Mouse (Mus musculus): ENCODE data around the gene Ltbp1.

Gene Ltbp1

DNA sequence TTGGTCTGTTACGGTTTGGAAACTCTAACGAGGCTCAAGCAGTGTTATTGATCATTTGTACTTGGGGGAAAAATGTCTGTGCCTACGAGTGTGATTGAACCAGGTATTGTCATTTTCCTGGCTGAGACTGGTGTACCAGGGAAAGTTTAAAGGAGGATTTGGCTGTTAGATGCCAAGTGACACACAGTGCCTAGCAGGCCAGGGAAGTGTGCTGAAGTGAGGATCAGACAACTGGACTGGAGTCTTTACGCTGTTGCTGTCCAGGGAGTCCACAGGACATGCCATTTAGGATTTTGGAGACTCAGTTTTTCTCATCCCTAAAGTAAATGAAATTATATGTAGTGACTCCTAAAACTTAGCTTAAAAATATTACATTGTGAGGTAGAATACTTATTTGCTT, 174.9 kb downstream of the Ltbp1 start:
- no peak for DNase-seq

DNA sequence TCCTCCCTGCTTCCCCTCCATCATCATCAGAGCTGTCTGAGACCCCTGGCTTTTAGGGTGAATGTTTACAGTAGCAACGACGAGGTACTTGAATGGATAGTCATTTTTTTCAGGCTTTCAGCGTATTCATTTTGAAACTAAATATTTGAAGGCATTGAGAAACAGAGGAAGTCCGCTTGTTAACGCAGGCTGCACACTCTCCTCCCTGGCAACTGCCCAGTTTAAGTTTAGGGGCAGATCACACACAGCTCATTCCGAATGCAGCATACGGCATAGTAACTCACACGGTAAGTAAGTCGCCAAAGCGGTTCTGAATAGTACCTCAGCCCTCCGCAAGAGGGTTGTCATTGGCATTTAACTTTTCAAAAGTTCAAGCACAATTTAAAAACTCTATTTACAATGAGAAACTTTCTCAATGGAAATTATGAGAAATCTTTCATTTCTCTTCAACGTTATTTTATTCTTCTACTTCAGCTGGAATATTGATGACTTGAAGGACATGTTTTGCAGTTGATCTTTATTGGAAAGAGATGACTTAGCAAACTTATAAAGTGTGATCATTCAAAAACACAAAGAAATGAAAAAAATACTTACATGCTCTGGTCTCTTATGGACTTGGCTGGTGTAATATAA, 175.7 kb downstream of the Ltbp1 start:
- DNase-seq: no peak

DNA sequence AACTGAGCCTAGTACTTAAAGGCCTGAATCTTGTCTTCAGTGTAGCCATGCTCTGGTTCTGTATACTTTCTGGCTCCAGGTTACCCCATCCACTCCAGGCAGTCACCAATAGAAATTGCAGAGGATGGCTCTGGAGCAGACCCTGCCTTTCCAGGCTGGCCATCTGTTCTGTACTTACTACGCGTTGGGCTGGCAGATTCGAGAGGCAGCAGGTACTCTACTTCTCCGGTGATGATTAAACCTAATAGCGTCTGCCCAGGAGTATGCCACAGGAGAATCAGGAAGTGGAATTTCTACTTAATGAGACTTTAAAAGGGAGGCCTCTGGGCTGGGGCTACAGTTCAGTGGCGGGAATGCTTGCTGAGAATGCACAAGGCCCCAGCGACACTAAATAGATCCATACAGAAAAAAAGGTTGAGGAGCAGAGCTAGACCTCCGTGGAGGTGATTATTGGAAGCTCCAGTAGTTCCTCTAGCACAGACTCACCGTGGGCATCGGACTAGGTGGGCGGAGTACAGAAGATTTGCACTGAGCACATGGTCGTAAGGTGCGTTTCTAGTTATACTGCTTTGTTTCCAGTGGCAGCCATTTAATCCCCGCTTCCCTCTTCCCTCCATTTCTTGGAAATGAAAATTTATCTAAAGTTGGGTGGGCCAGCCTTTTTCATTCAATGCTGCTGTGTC, 177.1 kb downstream of the Ltbp1 start:
- DNase-seq: peak; percentile 33 to 45

DNA sequence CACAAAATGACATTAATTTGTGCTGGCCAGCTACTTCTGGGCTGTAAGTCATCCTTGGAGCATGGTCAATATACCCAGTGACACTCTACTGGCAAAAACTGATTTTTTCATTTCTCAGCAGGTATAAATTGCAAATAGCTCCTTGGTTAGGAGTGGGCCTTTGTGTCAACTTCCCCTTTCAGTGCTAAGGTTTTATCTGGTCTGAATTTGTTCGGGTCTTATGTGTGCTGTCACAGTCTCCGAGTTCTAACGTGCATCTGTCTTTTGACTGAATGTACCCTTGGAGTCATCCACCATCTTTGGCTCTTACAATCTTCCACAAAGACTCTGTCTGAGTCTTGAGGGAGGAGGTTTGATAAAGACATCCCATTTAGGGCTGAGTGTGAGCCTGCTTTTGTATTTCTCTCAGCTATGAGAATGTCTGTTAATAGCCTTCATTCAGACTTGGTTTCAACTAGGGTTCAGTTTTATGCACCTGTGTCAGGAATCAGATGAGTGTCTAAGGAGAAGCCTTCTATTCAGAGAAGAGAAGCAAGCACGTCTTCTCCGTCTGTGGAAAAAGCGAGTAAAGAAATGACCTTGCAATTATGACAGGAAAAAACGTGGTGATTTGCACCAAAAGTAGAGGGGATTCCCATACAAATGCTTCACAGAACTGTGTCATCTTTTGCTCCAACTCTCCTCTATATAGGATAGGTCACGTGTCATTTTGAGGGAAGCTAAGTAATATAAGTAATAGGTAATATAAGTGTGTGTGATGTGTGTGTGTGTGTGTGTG, 181.6 kb downstream of the Ltbp1 start:
- no peak for DNase-seq

DNA sequence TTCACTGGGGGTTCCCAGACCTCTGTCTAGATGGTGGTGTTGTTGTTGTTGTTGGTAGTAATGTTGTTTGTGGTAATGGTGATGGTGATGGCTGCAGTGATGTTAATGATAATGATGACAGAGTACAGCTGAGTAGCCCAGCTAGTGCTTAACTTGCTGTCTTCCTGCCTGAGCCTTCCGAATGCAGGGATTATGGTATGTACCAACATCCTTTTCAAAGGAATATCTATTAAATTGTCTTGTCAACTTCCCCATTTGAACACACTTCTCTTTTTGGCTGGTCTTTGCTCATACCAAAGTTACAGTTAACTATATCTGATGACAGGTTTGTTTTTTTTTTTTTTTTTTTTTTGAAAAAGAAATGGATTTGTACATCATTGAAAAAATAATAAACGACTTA, 191.6 kb downstream of the Ltbp1 start:
- no peak for DNase-seq

DNA sequence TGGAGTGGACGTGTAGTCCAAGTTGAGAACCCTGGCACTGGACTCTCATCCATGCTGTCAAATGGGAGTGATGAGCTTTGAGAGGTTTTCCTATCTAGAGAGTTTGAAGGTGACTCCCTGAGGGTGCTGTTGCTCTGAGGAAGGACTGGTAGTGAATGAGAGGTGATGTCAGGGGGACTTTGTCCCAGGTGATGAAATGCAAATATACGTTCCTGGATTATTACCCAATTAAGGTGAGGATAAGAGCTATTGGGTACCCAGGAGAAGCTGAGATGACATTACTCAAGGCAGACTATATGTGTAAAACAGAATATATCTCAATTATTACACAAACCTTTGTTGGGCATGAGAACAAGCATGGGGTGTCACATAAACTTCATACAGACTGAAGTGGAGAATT, 193.4 kb downstream of the Ltbp1 start:
- no peak for DNase-seq

DNA sequence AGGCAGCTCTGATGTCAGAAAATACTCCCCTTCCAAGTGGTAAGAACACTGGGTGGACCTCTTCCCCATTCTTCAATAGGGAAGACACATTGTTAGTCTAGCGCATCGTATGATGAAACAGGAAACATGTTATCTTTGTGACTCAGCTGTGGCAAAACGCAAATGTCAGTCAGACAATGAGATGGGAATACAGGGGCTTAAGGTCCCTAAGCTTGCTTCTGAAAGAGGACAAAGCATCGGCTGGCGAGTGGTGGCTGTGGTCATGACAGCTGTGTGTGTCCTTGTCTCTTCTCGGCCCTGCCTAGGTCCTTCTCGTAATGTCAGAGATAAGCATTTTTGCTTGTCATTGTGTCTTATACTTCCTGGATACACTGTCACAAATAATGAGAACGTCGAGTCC, 194.3 kb downstream of the Ltbp1 start:
- no peak for DNase-seq

DNA sequence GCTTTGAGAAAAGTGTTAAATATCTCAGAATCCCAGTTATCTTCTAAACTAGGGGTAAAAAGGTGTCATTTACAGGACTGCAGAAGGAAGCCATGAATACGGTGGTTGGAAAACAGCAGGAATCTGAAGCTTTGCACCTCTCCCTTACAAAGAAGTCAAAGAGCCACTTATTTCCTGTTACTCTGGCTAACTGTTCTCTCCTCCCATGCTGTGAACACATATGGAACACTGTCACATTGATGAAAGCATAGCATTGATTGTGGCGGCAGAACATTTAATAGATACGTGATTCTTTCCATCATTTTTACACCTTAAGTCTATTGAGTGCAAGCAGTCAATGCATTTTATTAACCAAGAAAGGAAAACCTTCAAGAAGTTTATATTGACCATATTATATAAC, 196.9 kb downstream of the Ltbp1 start:
- peak; percentile 34 to 55 for DNase-seq

DNA sequence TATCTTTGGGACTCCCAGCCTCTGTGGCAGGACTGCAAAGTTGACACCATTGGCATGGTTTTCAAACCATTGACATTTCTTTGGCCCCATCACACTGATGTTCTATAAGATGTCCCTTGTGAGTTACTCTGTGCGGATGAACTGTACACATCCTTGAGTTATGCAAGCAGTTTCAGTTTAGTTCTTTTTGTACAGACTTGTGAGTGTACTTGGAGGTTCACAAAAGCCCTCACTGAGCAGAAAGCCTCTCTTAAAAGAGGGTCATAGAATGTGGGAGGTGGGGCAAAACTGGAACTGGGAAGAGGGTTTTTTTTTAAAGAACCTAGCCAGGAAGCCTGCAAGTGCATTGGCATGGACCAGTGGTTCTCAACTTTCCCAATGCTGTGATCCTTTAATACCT, 198.7 kb downstream of the Ltbp1 start:
- DNase-seq: no peak

DNA sequence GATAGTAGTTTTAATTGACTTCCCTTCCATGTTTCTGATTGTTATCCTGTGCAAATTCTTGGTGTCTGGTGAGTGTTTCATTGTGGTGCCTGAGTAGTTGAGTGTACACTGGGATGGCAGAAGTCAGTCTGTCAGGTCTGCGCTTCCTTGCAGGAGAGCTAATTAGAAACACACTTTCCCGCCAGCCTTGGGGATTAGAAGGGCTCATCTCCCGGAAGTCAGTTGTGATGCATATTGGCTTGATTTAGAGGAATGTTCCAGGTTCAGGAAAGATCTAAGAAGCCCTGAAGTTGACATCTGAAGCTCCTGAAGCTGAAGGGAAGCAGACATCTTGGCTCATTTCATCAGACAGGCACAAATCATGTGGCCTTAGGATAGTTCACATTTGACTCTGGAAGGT, 200.9 kb downstream of the Ltbp1 start:
- peak in 1 of 2 experiments; percentile 12 for DNase-seq

DNA sequence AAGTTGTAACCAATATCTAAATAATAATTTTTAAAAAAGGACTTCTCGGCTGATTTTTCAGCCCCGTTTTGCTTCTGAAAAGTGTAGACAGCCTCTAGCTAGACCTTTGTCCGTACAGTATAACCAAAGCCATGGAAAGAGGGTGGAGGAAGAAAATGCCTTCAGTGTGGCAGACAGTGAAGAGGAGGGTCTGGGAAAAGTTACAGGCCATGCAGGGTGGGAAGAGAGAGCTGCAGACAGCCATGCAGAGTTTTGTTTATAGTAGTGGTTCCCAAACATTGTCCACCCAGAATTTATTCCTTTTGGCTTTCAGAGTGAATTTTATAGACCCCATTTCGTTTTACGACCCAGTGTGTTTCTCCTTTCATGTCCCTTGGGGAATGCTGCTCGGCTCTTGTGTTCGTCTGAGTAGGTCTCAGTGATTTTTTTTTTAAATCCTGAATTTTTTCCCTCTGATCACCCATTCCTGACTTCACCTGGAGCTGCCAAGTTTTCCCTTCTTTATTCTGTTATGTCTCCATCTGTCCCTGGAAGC, 202.9 kb downstream of the Ltbp1 start:
- no peak for DNase-seq

DNA sequence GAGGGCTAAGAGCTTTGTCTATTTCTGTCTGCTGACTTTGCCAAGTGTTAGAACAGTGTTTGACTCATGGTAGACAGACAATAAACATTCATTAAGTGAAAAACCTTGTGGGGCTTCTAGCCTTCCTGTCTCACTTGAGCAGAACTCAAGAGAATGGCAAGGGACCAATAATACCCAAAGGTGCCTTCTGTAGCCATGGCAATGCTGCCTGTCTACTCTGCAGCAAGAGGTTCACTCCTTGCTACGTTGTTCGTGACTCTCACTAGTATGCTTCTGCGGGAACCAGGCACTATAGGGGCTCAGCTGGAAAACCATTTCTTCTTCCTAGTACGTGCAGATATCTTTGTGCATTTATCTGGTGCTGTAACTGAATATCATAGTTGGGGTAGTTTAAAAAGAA, 205.2 kb downstream of the Ltbp1 start:
- no peak for DNase-seq

DNA sequence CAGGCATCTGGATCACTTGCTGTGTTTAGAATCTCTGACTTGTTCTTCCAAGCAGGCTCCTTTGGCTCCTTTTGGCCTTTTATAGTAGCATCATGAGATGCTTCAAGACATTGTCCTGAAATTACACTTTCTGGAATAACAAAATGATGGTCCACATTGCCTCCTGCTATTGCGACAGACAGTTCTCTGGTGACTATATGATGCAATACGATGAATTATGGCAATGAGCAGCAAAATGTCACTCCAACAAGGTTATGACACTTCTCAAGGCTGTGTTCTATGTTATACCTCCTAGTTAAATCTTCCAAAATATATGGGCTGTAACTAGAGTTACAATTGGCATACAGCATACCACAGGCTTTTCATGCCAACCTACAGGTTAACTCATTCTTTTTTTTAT, 211.0 kb downstream of the Ltbp1 start:
- DNase-seq: no peak

DNA sequence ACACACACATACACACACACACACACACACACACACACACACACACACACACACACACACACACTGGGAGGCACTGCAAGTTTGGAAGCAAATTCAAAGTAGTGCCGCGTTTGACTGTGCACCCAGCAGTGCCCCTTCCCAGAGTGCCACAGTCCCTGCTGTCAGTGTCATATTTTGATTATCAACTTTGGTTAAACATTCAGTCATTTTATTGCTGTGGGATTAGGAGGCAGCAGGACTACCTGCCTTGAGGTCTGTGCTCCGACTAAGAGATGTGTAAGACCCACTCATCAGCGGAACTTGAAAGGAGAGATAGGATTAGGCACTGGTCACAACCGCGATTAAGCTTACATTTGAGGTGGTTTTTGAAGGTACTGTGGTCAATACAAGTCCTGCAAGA, 213.3 kb downstream of the Ltbp1 start:
- no peak for DNase-seq

DNA sequence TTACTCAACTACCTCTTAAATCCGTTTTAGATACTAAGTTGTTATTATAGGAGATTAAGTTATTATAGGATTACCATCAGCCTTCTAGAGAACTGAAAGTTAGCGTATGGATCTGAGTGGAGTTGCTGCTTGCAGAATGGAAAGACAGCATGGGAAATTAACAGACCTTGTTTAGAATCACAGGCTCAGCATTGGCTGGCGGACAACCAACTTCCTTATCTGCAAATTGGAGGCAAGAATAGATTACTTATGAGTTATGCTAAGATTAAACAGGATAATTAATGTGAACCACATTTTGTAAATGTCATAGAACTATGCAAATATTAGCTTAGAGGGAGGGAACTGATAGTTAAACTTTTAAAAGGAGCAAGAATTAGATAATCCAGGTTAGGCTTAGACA, 223.0 kb downstream of the Ltbp1 start:
- DNase-seq: no peak

DNA sequence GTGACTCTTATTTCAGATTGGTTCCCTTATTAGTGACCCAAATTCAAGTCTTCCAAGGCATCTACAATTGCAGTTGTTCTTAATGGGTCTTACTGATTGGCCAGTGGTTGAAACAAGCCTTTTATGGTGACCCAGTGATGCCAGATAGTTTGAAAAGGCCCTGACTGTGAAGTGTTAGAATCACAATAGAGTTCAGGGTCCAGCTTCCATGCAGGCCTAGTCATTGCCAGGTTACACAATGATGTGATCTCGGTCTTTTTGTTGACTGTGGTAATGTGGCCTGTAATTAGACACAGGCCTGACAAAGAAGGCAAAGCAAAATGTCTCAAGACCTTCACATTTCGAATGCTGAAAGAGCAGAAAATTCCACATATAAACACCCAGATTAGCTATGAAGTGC, 227.8 kb downstream of the Ltbp1 start:
- no peak for DNase-seq

DNA sequence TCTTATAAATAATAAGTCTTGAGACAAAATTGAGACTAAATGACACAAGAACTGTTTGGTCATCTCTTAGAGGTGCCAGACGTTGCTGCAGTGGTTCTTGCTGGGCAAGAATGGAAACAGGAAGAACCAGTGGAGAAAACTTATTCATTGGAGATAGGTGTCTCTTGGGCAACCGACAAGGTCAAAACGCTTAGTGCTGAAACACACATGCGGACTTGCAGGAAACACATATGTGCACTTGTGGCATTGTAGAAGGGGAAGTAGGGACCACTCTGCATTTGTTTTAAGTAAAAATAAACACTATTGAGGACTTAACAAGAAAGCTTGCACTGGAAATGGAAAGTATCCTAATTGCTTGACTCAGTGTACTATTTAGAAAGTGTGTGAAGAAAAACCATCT, 228.6 kb downstream of the Ltbp1 start:
- no peak for DNase-seq

DNA sequence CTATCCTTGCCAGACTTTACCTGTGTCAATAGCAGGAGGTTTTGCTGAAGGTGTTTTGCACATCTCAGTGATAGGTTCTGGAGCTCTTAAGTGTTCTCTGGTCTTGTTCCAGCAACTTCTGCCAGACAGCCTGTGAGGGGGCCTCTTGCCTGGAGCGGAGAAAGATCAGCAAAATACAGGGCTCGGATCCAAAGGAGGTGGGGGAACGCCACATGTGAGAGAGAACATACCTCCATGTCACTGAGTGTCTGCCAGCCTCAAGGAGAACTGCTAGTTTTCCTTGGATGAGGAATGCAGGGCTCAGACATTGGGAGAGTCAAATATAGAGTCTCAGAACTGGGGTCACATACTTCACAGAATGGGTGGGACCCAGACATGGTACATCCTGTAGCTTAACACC, 230.4 kb downstream of the Ltbp1 start:
- peak; percentile 26 to 45 for DNase-seq

DNA sequence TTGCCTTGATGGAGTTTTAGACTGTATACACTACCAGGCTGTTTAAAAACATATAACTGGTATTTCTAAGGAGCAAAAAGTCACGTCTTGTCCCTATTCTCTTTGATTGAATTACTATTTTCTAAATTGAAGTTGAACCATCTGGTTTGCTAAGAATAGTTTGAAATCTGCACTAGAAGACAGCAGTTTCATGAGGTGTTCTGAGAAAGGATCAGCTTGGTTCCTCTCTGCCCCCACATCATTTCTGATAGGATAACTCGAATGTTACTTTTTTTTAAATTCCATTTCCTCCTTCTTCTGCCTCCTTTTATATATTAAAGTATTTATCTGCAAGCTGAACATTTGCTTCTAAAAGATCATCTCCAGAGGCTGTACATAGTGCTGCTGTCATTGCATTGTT, 231.2 kb downstream of the Ltbp1 start:
- DNase-seq: no peak

DNA sequence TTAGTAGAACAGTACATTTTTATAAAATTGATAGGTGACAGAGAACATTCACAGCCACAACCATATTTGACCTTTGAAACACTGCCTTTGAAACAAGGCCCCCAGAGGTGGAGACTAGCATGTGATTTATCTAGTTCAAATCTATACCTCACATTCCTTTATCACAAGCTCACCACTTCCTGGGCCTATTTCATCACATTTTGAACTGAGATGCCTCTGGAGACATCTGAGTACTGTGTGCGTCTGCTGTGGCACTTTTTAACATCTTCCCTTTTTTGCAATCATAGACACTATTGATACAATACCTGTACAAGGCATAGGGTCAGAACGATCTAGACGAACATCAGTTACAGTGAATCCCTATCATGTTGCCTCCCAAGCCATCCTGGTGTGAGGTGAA, 232.1 kb downstream of the Ltbp1 start:
- DNase-seq: no peak

DNA sequence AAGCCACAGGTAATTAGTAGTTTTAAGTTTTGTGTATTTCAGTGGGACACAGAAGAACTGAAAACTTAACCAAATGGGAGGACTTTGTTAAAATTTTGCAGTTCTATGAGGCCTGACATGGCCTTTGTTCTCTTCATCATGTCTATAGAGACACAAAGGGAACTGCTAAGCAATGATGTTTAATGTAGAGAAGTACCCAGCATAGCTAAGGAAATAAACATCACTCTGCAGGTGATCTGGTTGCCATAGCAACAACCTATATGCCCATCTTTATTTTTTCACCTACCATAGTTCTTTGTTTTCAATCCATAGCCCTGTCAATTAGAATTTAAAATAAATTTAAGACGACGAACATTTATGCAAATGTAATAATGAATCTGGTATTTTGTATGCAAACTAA, 233.3 kb downstream of the Ltbp1 start:
- no peak for DNase-seq

DNA sequence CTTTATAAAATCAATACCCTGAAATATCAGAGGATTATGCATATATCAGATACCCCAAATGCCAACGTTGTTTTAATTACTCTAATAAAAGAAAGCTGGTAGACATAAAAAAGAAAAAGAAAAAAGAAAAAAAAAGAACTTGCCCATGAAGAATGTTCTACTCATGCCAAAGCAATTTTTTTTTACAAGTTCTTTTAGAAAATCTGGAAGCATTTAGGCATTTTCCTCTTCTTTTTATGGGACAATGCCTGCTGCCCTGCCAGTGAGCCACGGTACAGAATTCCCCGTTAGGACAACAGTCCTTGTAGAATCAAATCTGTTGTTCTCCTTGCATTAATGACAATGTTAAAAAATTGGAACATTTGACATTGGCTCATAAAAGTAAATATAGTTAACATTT, 234.2 kb downstream of the Ltbp1 start:
- DNase-seq: no peak

DNA sequence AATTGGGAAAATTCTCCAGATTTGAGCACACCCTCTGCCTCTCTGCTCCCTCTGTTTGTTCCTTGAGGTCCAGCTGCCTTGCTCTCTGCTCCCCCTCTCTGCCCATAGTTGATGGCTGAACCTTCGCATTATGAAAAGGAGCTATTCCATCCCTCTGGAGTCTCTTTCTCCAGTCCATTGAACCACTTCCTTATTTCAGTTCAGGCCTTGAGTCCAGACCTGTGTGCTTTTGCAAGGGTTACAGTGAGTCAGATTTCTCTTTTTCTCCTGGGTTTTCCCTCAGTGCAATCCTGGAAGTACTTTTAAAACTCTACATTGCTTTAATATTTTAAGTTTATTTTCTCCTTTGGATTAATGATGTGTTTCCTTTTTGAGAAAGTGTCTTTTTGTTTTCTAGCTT, 236.7 kb downstream of the Ltbp1 start:
- no peak for DNase-seq

DNA sequence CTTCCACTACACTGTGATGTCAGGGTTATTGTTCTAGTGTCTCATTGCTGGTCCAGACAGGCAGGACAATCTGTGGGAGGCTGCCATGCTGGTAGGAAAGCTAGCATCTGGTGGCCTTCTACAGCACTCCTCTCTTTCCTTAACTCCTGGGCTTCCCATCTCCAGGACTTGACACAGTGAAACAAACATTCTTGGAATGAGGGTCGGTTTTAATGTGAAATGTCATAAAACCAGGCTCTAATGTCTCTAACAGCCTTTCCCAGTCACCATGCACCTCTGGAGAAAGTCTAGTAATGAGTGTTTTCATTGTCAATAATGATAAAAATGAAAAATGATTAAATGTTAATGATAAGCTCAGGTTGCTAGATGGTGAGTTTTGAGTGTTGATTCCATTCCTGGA, 237.9 kb downstream of the Ltbp1 start:
- DNase-seq: no peak

All from cerebellum, postnatal 10 days (tissue).